Mouse (Mus musculus) neural tube, embryonic 12.5 days (tissue): ENCODE measurements around the gene Cdcp1. TPM values are rescaled to one million over a fixed set of nuclear protein-coding genes. Genes with fewer than 3 reads are reported as not detected.

Experiments used
- ATAC-seq: fragments of 200-750 bp; cut with Nextera tagmentation; 2 replicates; pipeline ENCODE4 v1.8.0; 2017; ENCODE audit warnings: low read depth, mild to moderate bottlenecking, moderate TSS enrichment, moderate library complexity; ENCODE audit not compliant: low FRiP score
- H3K27ac ChIP-seq: fragments of 300-500 bp; sonication (generic); 2 replicates; pipeline ENCODE4 v1.5.1; 2016
- H3K27me3 ChIP-seq: fragments of 300-500 bp; sonication (generic); replicated peaks from 2 replicates; pipeline ENCODE4 v1.6.1; 2016; ENCODE audit warnings: mild to moderate bottlenecking
- H3K36me3 ChIP-seq: fragments of 300-500 bp; sonication (generic); 2 replicates; pipeline ENCODE4 v1.6.1; 2016; ENCODE audit warnings: mild to moderate bottlenecking
- H3K4me1 ChIP-seq: fragments of 300-500 bp; sonication (generic); 2 replicates; pipeline ENCODE4 v1.6.1; 2016
- H3K4me2 ChIP-seq: fragments of 300-500 bp; sonication (generic); replicated peaks from 2 replicates; pipeline ENCODE4 v1.6.1; 2016; ENCODE audit warnings: mild to moderate bottlenecking
- H3K4me3 ChIP-seq: fragments of 300-500 bp; sonication (generic); 2 replicates; pipeline ENCODE4 v1.5.1; 2016
- H3K9ac ChIP-seq: fragments of 300-500 bp; sonication (generic); 2 replicates; pipeline ENCODE4 v1.6.1; 2016; ENCODE audit warnings: mild to moderate bottlenecking
- H3K9me3 ChIP-seq: fragments of 300-500 bp; sonication (generic); 2 replicates; pipeline ENCODE4 v1.6.1; 2016; ENCODE audit warnings: mild to moderate bottlenecking
- WGBS: fragments of 180-500 bp; shearing (Covaris S2); methylation state at CpG from one replicate; pipeline ENCODE4 v1.1.7; 2016; 5-methylcytosine and 5-hydroxymethylcytosine counted together
- polyA plus RNA-seq: library from polyadenylated mRNA; unstranded; fragments of >200 nt; fragmentation: Nextera tagmentation; extraction: Ambion mirVana; gene quantifications from 2 replicates; pipeline ENCODE4 v1.2.1, GENCODE M21; 2016

The Cdcp1 gene
- polyA plus RNA-seq, 1 experiment from 2014 or later: 0.30 TPM

GRCm38 (mm10) chr9:123239651-123240050 lies 23.8 kb upstream of the Cdcp1 start:
- no peaks in the 10 kb centered on the region for H3K9me3 ChIP-seq
- no peaks in the 10 kb centered on the region for H3K27me3 ChIP-seq
- 75% methylated on average over 2 of the region's 2 CpGs for WGBS
- H3K4me1 ChIP-seq: no peaks in the 10 kb centered on the region
- H3K27ac ChIP-seq: no peak overlapping the region
- H3K9ac ChIP-seq: no peak overlapping the region
- no peaks in the 10 kb centered on the region for H3K36me3 ChIP-seq
- no peak overlapping the region for H3K4me3 ChIP-seq
- H3K4me2 ChIP-seq: no peak overlapping the region
- ATAC-seq: no peak

GRCm38 (mm10) chr9:123238256-123239045 lies 22.6 kb upstream of the Cdcp1 start:
- Histone ChIP-seq H3K4me3 (no peak overlapping the region), H3K27me3 (no peaks in the 10 kb centered on the region), H3K9me3 (no peaks in the 10 kb centered on the region), H3K27ac (no peak overlapping the region), H3K4me1 (no peaks in the 10 kb centered on the region), H3K9ac (no peak overlapping the region), H3K36me3 (no peaks in the 10 kb centered on the region), H3K4me2 (no peak overlapping the region)
- no peak for ATAC-seq
- 51% methylated on average over 4 of the region's 4 CpGs for WGBS

GRCm38 (mm10) chr9:123237739-123238138 lies 21.9 kb upstream of the Cdcp1 start:
- Histone ChIP-seq H3K36me3 (no peaks in the 10 kb centered on the region), H3K4me2 (no peak overlapping the region), H3K27me3 (no peaks in the 10 kb centered on the region), H3K4me1 (no peaks in the 10 kb centered on the region), H3K27ac (no peak overlapping the region), H3K4me3 (no peak overlapping the region), H3K9ac (no peak overlapping the region), H3K9me3 (no peaks in the 10 kb centered on the region)
- 50% methylated on average over 2 of the region's 2 CpGs for WGBS
- ATAC-seq: no peak

GRCm38 (mm10) chr9:123235621-123236020 lies 19.8 kb upstream of the Cdcp1 start:
- no peak overlapping the region for H3K4me3 ChIP-seq
- 61% methylated on average over 3 of the region's 3 CpGs for WGBS

GRCm38 (mm10) chr9:123229826-123230225 lies 14.0 kb upstream of the Cdcp1 start:
- Histone ChIP-seq H3K9me3 (no peaks in the 10 kb centered on the region), H3K36me3 (no peaks in the 10 kb centered on the region), H3K4me2 (no peak overlapping the region), H3K4me1 (no peaks in the 10 kb centered on the region), H3K9ac (no peak overlapping the region), H3K27me3 (no peaks in the 10 kb centered on the region), H3K4me3 (no peak overlapping the region), H3K27ac (no peak overlapping the region)
- ATAC-seq: no peak
- 73% methylated on average over 4 of the region's 4 CpGs for WGBS

More at GRCm38 (mm10) chr9:123235621-123236020, 19.8 kb upstream of the Cdcp1 start:
- no peak overlapping the region for H3K9ac ChIP-seq
- H3K27ac ChIP-seq: no peak overlapping the region
- no peaks in the 10 kb centered on the region for H3K27me3 ChIP-seq
- H3K4me1 ChIP-seq: no peaks in the 10 kb centered on the region
- H3K9me3 ChIP-seq: no peaks in the 10 kb centered on the region
- H3K36me3 ChIP-seq: no peaks in the 10 kb centered on the region
- no peak overlapping the region for H3K4me2 ChIP-seq
- ATAC-seq: no peak

GRCm38 (mm10) chr9:123228671-123229070 lies 12.8 kb upstream of the Cdcp1 start:
- Histone ChIP-seq H3K27me3 (no peaks in the 10 kb centered on the region), H3K27ac (no peak overlapping the region), H3K4me2 (no peak overlapping the region), H3K9ac (no peak overlapping the region), H3K4me1 (no peaks in the 10 kb centered on the region), H3K36me3 (no peaks in the 10 kb centered on the region), H3K9me3 (no peaks in the 10 kb centered on the region), H3K4me3 (no peak overlapping the region)
- no peak for ATAC-seq

- WGBS: 84% methylated on average over 3 of the region's 3 CpGs
- no peak overlapping the region for H3K4me2 ChIP-seq
- ATAC-seq: no peak
Observed at GRCm38 (mm10) chr9:123227106-123227750, 11.4 kb upstream of the Cdcp1 start.

GRCm38 (mm10) chr9:123224863-123225431 lies 9.1 kb upstream of the Cdcp1 start:
- WGBS: 80% methylated on average over 2 of the region's 2 CpGs
- Histone ChIP-seq H3K4me2 (no peak overlapping the region), H3K4me1 (no peaks in the 10 kb centered on the region), H3K9ac (no peak overlapping the region), H3K27ac (no peak overlapping the region), H3K9me3 (no peaks in the 10 kb centered on the region), H3K36me3 (no peaks in the 10 kb centered on the region), H3K27me3 (no peaks in the 10 kb centered on the region), H3K4me3 (no peak overlapping the region)
- ATAC-seq: no peak

More at GRCm38 (mm10) chr9:123227106-123227750, 11.4 kb upstream of the Cdcp1 start:
- Histone ChIP-seq H3K9me3 (no peaks in the 10 kb centered on the region), H3K9ac (no peak overlapping the region), H3K27me3 (no peaks in the 10 kb centered on the region), H3K36me3 (no peaks in the 10 kb centered on the region), H3K4me1 (no peaks in the 10 kb centered on the region), H3K4me3 (no peak overlapping the region), H3K27ac (no peak overlapping the region)

- no peak overlapping the region for H3K9ac ChIP-seq
- H3K4me3 ChIP-seq: no peak overlapping the region
- ATAC-seq: no peak
- peaks cover 13% of the 10 kb centered on the region for H3K27me3 ChIP-seq
- H3K36me3 ChIP-seq: no peaks in the 10 kb centered on the region
- 68% methylated on average over 5 of the region's 5 CpGs for WGBS
- H3K27ac ChIP-seq: no peak overlapping the region
- H3K9me3 ChIP-seq: no peaks in the 10 kb centered on the region
- H3K4me1 ChIP-seq: peaks cover 7% of the 10 kb centered on the region
- no peak overlapping the region for H3K4me2 ChIP-seq
Observed at GRCm38 (mm10) chr9:123219826-123220225, 4.0 kb upstream of the Cdcp1 start.

GRCm38 (mm10) chr9:123213371-123213770 lies 2.5 kb downstream of the Cdcp1 start:
- WGBS: 77% methylated on average over 9 of the region's 9 CpGs
- no peak overlapping the region for H3K4me2 ChIP-seq
- peaks cover 7% of the 10 kb centered on the region for H3K4me1 ChIP-seq
- no peaks in the 10 kb centered on the region for H3K9me3 ChIP-seq
- H3K4me3 ChIP-seq: no peak overlapping the region
- no peak overlapping the region for H3K27ac ChIP-seq
- no peak for ATAC-seq
- H3K27me3 ChIP-seq: peaks cover 13% of the 10 kb centered on the region
- no peaks in the 10 kb centered on the region for H3K36me3 ChIP-seq
- H3K9ac ChIP-seq: no peak overlapping the region

- Histone ChIP-seq H3K4me1 (no peaks in the 10 kb centered on the region), H3K36me3 (no peaks in the 10 kb centered on the region), H3K4me3 (no peak overlapping the region), H3K9me3 (no peaks in the 10 kb centered on the region), H3K9ac (no peak overlapping the region), H3K4me2 (no peak overlapping the region), H3K27me3 (no peaks in the 10 kb centered on the region), H3K27ac (no peak overlapping the region)
- no peak for ATAC-seq
- 89% methylated on average over 1 of the region's 1 CpGs for WGBS
Observed at GRCm38 (mm10) chr9:123207895-123208294, 7.9 kb downstream of the Cdcp1 start.

GRCm38 (mm10) chr9:123206948-123207347 lies 8.9 kb downstream of the Cdcp1 start:
- ATAC-seq: no peak
- no peaks in the 10 kb centered on the region for H3K36me3 ChIP-seq
- no peak overlapping the region for H3K4me2 ChIP-seq
- no peaks in the 10 kb centered on the region for H3K27me3 ChIP-seq
- H3K4me1 ChIP-seq: no peaks in the 10 kb centered on the region
- 85% methylated on average over 2 of the region's 2 CpGs for WGBS
- H3K9ac ChIP-seq: no peak overlapping the region
- H3K4me3 ChIP-seq: no peak overlapping the region
- no peaks in the 10 kb centered on the region for H3K9me3 ChIP-seq
- H3K27ac ChIP-seq: no peak overlapping the region
